Mouse (Mus musculus) left cerebral cortex, adult 2 months (tissue): ENCODE results near the gene Olfr1082. TPM values are rescaled to one million over a fixed set of nuclear protein-coding genes. Genes with fewer than 3 reads are reported as not detected.
"Not testable (repeated sequence)": the region's sequence is repeated elsewhere in the genome, so short reads cannot be mapped to it uniquely, and the experiment has no call there.

ENCODE experiments used
- DNase-seq, 2 experiments: peaks; one replicate each; pipeline ENCODE4 v3.0.0; 2021 to 2022; ENCODE audit warnings: low spot score in 2 of 2, mixed read lengths in 1 of 2; ENCODE audit errors: extremely low spot score in 1 of 2
- H3K27ac ChIP-seq: fragments of 200-600 bp; 2 replicates; pipeline ENCODE4 v1.8.1; 2022
- H3K4me3 ChIP-seq: fragments of 200-600 bp; 2 replicates; pipeline ENCODE4 v1.8.1; 2022
- intact Hi-C: fragments of 180-260 bp; cut with DNase I; formaldehyde crosslinking; loops from one replicate; pipeline ENCODE4 v1.15.1; 2025
- long read RNA-seq, 2 experiments: library from polyadenylated mRNA; stranded (forward); transcript quantifications; one replicate each; pipeline ENCODE4 v2.0.0; 2021; ENCODE audit warnings: borderline mapping rate in 2 of 2
- total RNA-seq, 2 experiments: library from RNA; stranded (reverse); gene quantifications; 2 replicates each; pipeline ENCODE4 v1.2.3; 2021

Gene Olfr1082
- total RNA-seq = not detected
- long read RNA-seq, experiment 1 = 0 reads
- long read RNA-seq, experiment 2 = 0 reads

GRCm38 (mm10) chr2:86598866-86599265, at the start of gene Olfr1082:
Olfr1082 (minus strand) TSS chr2:86598966.
- intact Hi-C loops, H3K27ac ChIP-seq, DNase-seq, H3K4me3 ChIP-seq: not testable (repeated sequence)

DNA sequence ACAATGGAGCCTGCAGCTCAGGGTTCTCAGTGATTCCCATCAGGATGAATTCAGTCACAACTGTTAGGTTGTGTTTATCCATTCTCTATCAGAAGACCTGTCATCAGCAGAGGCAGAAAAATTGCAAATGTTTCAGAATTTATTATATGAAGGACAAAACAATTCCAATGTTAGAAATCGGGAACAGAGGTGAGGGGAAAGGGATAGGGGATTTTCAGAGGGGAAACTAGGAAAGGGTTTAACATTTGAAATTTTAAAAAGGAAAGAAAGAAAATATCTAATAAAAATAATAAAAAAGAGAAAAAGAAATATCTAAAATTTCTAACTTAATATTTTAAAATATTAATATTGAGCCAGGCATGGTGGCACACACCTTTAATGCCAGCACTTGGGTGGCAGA, 40.9 kb upstream of the Olfr1082 start, which contains the start of gene Olfr1084:
Gene Olfr1084, minus strand, starts transcription at position 101 of the 400 bp plus-strand sequence.
- H3K4me3 ChIP-seq, DNase-seq, H3K27ac ChIP-seq, intact Hi-C loops: not testable (repeated sequence)

- H3K27ac ChIP-seq, DNase-seq, intact Hi-C loops, H3K4me3 ChIP-seq: not testable (repeated sequence)
These were observed 40.6 kb downstream of the Olfr1082 start, which contains the start of gene Olfr1080 for GRCm38 (mm10) chr2:86558135-86558534. Olfr1080 (minus strand) TSS chr2:86558235.

Other genes with a start within 250 kb of the Olfr1082 start
- not detected for gene Olfr1055, start 248.7 kb downstream of the Olfr1082 start, total RNA-seq
- not detected for gene Olfr1056, start 236.5 kb downstream of the Olfr1082 start, total RNA-seq
- not detected for gene Olfr1057, start 220.6 kb downstream of the Olfr1082 start, total RNA-seq
- gene Olfr1058, start 210.4 kb downstream of the Olfr1082 start, total RNA-seq = not detected
- gene Olfr1061, start 184.9 kb downstream of the Olfr1082 start, total RNA-seq = not detected
- not detected for gene Olfr1062, start 172.2 kb downstream of the Olfr1082 start, total RNA-seq
- not detected for gene Olfr1065, start 148.4 kb downstream of the Olfr1082 start, total RNA-seq
- not detected for gene Olfr1066, start 142.7 kb downstream of the Olfr1082 start, total RNA-seq
- not detected for gene Olfr228, start 111.6 kb downstream of the Olfr1082 start, total RNA-seq
- gene Olfr1076, start 90.5 kb downstream of the Olfr1082 start, total RNA-seq = not detected
- not detected for gene Olfr1079, start 56.5 kb downstream of the Olfr1082 start, total RNA-seq
- gene Olfr1080, start 40.7 kb downstream of the Olfr1082 start, total RNA-seq = not detected
- not detected for gene Olfr1084, start 40.8 kb upstream of the Olfr1082 start, total RNA-seq
- not detected for gene Olfr1085, start 63.1 kb upstream of the Olfr1082 start, total RNA-seq
- gene Olfr1086, start 81.1 kb upstream of the Olfr1082 start, total RNA-seq = not detected
- not detected for gene Olfr1087, start 99.4 kb upstream of the Olfr1082 start, total RNA-seq
- gene Olfr1089, start 134.7 kb upstream of the Olfr1082 start, total RNA-seq = not detected
- not detected for gene Olfr1090, start 160.0 kb upstream of the Olfr1082 start, total RNA-seq
- gene Olfr1093, start 183.5 kb upstream of the Olfr1082 start, total RNA-seq = not detected
- gene Olfr141, start 211.1 kb upstream of the Olfr1082 start, total RNA-seq = not detected
- not detected for gene Olfr1094, start 225.7 kb upstream of the Olfr1082 start, total RNA-seq